Mouse (Mus musculus) lung, adult 18-20 months (tissue): ENCODE results near the gene Ttc3.

Experiments
- DNase-seq, 2 experiments: peaks; one replicate each; pipeline ENCODE4 v3.0.0; 2022; ENCODE audit warnings: mixed read lengths in 2 of 2

Ttc3 gene

GRCm38 (mm10) chr16:94360578-94361350, 9.7 kb upstream of the Ttc3 start:
- DNase-seq = no peak

- DNase-seq = peak; percentile 15 to 23
Measured at GRCm38 (mm10) chr16:94362174-94362873, 8.1 kb upstream of the Ttc3 start.

GRCm38 (mm10) chr16:94363814-94364213, 6.6 kb upstream of the Ttc3 start:
- DNase-seq = no peak

- DNase-seq = no peak
Measured at GRCm38 (mm10) chr16:94365435-94365834, 5.0 kb upstream of the Ttc3 start.

- DNase-seq = no peak
Measured at GRCm38 (mm10) chr16:94369596-94370172, 734 bp upstream of the Ttc3 start.

GRCm38 (mm10) chr16:94370915-94371300, 490 bp downstream of the Ttc3 start:
- peak; percentile 75 to 77 for DNase-seq

GRCm38 (mm10) chr16:94371301-94371931, 998 bp downstream of the Ttc3 start, which contains the start of gene Pigp:
TSS of gene Pigp (minus strand) at chr16:94371842.
- peak; percentile 30 to 39 for DNase-seq

GRCm38 (mm10) chr16:94379386-94379785, 9.0 kb downstream of the Ttc3 start:
- DNase-seq = no peak

- no peak for DNase-seq
Measured at GRCm38 (mm10) chr16:94383277-94383676, 12.9 kb downstream of the Ttc3 start.

GRCm38 (mm10) chr16:94387690-94388089, 17.3 kb downstream of the Ttc3 start:
- DNase-seq = no peak

GRCm38 (mm10) chr16:94392299-94392698, 21.9 kb downstream of the Ttc3 start:
- DNase-seq = no peak

GRCm38 (mm10) chr16:94395051-94395450, 24.6 kb downstream of the Ttc3 start:
- DNase-seq = no peak

GRCm38 (mm10) chr16:94396641-94397040, 26.2 kb downstream of the Ttc3 start:
- DNase-seq = no peak

- no peak for DNase-seq
Measured at GRCm38 (mm10) chr16:94399141-94399540, 28.7 kb downstream of the Ttc3 start.

- no peak for DNase-seq
Measured at GRCm38 (mm10) chr16:94401636-94402035, 31.2 kb downstream of the Ttc3 start.

GRCm38 (mm10) chr16:94402185-94402584, 31.8 kb downstream of the Ttc3 start:
- no peak for DNase-seq

GRCm38 (mm10) chr16:94411287-94411686, 40.9 kb downstream of the Ttc3 start:
- no peak for DNase-seq

GRCm38 (mm10) chr16:94412198-94412597, 41.8 kb downstream of the Ttc3 start:
- DNase-seq = no peak

GRCm38 (mm10) chr16:94412760-94413159, 42.3 kb downstream of the Ttc3 start:
- no peak for DNase-seq

- no peak for DNase-seq
Measured at GRCm38 (mm10) chr16:94414151-94414550, 43.7 kb downstream of the Ttc3 start.

GRCm38 (mm10) chr16:94420498-94420897, 50.1 kb downstream of the Ttc3 start:
- DNase-seq = no peak

GRCm38 (mm10) chr16:94428948-94429347, 58.5 kb downstream of the Ttc3 start:
- DNase-seq = no peak

GRCm38 (mm10) chr16:94435495-94436234, 65.2 kb downstream of the Ttc3 start:
- DNase-seq = no peak
